Mouse (Mus musculus): ENCODE measurements around the gene Plau.

Plau gene

GRCm38 (mm10) chr14:20809349-20809748 lies 27.1 kb upstream of the Plau start:
- DNase-seq = no peak

DNA sequence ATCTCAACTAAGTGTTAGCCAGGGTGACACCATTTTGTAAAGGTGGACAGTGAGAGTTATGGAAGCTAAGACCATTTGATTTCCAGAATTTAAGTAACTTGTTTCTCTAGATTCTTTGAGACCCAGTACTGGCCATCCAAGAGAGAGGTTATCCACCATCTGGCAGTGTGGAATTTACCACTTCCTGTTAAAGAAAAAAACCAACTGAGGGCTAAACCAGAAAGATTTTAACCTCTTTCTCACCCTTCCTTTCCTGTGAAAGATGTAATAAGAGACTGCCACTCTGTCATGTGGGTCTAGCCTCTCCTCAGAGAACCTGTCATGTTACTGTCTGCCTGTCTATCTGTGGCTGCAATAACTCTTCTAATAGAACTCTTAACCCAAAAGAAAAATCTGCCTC lies 26.6 kb upstream of the Plau start:
- no peak for DNase-seq

DNA sequence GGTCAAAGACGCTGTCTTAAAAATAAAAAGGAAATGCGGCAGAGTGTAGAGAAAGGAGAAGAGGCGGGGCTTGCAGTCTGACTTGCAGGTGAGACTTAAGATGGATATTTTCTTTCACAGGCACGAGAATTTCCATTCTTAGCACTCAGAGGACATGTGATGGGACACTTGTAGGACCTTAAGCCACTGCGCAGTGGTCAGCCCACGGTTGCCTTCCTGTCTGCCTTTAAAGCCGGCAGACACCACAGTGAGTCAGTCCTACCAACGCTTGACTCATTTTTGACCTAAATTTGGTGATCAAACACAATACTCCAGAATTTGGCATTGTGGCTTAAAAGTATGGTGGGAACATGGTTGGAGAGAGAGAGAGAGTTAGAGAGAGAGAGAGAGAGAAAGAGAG lies 25.2 kb upstream of the Plau start:
- no peak for DNase-seq

DNA sequence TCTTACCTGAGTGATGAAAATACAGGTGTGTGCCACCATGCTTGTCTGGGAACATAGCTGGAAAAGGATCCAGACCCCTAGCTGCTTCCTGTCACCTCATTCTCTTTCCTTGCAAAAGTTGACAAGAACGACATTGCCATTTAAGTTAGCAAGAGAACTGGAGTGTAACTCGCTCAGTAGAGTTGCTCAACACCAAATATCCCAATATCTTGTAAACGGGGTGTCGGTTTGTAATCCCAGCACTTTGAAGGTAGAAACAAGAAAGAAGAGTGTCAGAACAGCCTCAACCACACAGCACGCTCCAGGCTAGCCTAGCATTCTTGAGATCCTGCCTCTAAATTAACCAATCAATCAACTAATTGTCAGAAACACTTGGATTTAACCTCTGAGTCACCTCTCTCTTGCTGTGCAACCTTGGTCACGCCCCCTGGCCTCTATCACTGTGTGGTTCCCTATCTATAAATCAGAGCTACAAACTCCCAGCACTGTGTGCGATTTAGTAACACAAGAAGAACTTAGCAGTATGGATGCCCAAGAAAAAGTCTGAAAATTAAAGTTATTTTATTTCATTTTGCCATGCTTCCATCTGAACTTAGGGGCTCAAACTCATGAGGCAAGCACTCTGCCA lies 24.6 kb upstream of the Plau start:
- DNase-seq = no peak

- no peak for DNase-seq
Observed at GRCm38 (mm10) chr14:20815448-20815847, 21.0 kb upstream of the Plau start.

DNA sequence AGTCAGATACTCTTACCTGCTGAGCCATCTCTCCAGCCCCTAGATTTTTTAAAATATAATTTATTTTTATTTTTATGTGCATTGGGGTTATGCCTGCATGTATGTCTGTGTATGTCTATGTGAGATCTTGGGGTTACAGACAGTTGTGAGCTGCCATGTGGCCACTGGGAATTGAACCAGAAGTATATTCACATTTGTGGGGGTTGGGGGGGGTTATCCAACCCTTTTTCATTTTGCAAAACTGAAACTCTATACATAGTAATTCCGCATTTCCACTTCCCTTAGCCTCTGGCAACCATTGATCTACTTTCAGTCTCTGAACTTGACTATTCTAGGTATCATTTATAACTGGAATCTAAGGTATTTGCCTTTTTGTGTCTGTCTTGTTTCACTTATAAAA lies 11.9 kb upstream of the Plau start:
- no peak for DNase-seq

GRCm38 (mm10) chr14:20825516-20825915 lies 10.9 kb upstream of the Plau start:
- DNase-seq = no peak

GRCm38 (mm10) chr14:20827061-20827460 lies 9.4 kb upstream of the Plau start:
- no peak for DNase-seq

DNA sequence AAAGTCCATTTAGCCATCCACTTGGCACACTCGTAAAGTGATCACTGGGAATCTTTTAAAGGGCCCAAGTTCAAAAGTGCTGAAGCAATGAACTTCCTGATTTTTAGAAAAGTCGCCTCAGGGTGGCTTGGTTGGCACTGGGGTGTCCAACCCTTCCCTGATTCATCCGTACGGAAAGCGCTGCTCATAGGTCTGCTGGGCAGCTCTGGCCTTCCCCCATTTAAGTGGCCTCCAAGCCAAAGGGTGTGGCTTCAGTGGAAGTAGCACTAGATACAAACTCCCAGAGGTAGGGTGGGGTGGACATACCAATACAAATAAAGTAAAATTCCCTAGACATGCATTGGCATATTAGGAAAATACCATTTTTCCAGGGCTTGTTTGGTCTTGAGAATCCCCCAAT lies 9.0 kb upstream of the Plau start:
- DNase-seq = no peak

- no peak for DNase-seq
Observed at GRCm38 (mm10) chr14:20828524-20828923, 7.9 kb upstream of the Plau start.

DNA sequence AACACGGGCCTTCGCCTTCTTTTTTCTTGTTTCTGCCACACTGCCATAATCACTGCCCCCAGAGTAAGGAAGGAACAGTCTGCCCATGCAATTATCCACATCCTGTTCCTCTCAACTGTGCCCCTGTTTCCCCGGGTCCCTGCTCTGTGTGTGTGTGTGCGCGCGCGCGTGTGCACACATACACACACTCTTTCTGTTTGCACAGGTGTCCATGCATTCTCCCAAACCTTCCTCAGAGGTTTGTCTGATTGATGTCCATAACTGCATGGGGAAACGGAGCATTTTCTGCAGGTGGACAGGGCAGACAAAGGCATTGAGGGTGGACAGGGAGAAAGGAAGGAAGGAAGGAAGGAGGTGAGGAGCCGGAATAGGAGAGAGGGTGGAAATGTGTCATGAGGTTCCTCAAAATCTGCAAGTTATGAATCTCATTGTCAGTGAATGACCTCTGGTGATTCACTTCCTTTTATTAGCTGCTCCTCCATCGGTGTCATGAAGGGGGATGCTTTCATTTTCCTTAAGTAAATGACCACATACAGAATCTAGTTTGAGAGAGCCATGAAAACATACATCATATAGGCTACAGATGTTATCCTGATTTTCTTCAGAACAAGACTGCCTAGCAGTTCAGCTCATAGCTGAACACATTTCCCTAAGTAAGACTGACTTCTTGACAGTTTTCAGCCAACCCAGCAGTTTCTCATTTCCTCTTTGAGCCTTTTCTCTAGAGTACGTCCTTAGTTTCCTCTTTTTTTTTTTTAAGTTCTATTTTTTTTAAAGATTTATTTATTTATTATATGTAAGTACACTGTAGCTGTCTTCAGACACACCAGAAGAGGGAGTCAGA lies 6.7 kb upstream of the Plau start:
- no peak for DNase-seq

GRCm38 (mm10) chr14:20831141-20831910 lies 5.1 kb upstream of the Plau start:
- DNase-seq = no peak

- no peak for DNase-seq
Observed at GRCm38 (mm10) chr14:20831915-20832314, 4.5 kb upstream of the Plau start.

GRCm38 (mm10) chr14:20833525-20833924 lies 2.9 kb upstream of the Plau start:
- DNase-seq = no peak

GRCm38 (mm10) chr14:20834136-20834535 lies 2.3 kb upstream of the Plau start:
- no peak for DNase-seq

DNA sequence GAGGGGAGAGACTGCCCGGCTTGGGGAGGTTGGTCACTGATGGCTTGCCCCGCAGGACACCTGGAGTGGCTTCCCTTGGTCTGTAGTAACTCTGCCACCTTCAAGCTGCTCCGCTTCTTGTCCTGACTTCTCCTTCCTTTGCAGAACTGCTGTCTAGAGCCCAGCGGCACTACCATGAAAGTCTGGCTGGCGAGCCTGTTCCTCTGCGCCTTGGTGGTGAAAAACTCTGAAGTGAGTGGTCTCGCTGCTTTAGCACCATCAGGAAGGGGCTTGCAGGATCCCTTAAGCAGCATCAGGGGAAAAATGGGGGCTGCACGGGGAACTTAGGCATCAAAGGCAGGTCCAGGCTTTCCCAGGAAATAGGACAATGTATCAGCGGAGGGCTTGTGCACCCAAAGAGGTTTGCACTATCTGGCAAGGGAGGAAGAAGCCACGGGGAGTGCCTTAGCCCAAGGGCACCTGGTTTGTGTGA lies 481 bp downstream of the Plau start:
- no peak for DNase-seq

GRCm38 (mm10) chr14:20837681-20838080 lies 1.2 kb downstream of the Plau start:
- DNase-seq = no peak

DNA sequence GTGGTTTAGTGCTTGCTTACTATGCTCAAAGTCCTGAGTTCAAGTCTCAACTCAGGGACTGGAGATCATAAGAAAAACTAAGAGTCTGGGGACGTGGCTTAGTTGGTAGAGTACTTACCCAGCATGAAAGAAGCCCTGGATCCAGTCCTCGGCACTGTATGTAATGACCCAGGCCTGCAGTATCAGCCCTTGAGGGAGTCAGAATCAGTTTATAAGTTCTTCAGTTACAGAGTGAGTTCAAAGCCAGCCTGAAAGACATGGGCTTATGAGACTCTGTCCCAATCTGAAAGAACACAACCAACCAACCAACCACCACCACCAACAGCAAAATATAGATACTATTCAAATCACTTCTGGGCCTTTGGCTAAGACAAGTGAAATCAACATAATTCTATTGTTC lies 5.1 kb downstream of the Plau start:
- DNase-seq = no peak

DNA sequence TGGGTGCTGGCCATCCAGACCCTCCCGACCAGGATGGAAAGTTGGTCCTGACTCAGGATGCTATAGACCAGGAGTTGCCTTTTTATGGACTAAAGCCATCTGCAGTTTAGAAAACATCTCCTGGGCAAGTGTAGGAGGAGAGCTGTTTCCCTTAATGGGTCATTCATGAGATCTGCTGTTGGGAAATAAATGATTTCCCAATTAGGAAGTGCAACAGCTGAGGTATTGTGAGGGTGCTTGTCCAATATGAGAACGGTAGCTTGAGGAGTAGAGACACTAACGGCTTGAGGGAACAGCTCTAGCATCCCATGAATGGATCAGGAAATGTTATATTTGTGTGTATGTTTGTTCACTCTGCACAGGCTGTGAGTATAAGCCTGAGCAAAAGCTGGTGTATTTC lies 6.2 kb downstream of the Plau start:
- DNase-seq = no peak

DNA sequence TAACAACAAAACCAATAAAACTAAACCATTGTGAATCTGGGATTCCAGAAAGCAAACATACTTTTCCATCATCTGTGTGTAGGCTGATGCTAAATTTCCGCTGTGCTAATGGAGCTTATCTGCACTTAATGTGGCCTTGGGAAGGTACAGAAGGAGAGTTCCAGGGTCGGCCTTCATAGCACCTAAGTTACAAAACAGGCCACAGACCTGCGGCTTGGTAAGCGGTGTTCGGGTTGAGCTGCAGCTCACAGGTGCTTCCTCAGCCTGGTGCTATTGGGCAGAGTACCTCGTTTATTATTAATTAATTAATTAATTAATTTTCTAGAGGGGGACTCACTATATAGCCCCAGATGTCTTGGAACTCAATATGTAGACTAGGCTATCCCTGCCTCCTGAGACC lies 7.7 kb downstream of the Plau start:
- no peak for DNase-seq

GRCm38 (mm10) chr14:20844671-20845576 lies 8.5 kb downstream of the Plau start:
- no peak for DNase-seq

GRCm38 (mm10) chr14:20845577-20846088 lies 9.2 kb downstream of the Plau start:
- no peak for DNase-seq
